Mouse (Mus musculus) embryo, embryonic 11 days (tissue): ENCODE results near the gene Olfr679.
"Not testable (repeated sequence)": the region's sequence is repeated elsewhere in the genome, so short reads cannot be mapped to it uniquely, and the experiment has no call there.

Experiments used
- DNase-seq: peaks from one replicate; pipeline ENCODE4 v3.0.0-alpha.2; 2015

Olfr679 gene

DNA sequence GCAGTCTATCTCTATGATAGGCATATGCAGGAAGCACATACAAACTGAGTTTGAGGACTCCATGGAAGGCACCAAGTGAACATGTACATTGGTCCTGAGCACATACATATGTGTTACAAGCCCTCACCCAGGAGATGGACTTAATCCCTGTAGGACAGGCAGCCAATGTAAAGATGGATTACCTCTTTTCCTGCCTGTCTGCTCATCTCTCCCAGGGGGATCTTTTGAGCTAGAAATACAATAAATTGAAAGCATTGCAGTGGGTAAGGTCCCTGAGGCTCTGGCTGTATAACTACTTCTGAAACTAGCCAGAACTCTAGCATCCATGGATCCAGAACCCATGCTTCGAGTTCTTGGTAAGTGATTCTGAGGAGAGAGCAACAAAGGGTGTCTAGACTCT lies at the start of gene Olfr679:
TSS of gene Olfr679 (plus strand) at position 301 of the 400 bp plus-strand sequence.
- no peak for DNase-seq

- no peak for DNase-seq
Measured at GRCm38 (mm10) chr7:105032398-105032797, 48.6 kb upstream of the Olfr679 start, which contains the start of gene Olfr676. Gene Olfr676 (plus strand): TSS chr7:105032698.

DNA sequence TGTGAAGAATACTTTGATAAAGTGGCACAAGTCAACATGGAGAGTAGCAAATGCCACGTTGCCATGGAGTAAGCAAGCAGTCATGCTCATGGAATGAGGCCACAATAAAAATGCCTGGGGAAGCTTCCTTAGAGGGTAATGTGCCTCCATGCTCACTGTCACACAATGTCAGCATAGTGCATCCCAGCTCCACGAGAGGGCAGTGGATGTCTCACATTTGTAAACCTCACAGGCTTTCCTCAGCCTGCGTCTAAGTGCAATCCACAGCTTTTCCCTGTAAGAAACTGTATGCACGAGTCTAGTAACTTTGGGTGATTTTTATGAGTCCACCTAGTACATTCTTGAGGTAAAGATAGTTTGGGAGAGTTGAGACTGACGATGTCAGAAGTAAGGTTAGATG lies 47.2 kb upstream of the Olfr679 start:
- DNase-seq: peak; percentile 2

GRCm38 (mm10) chr7:105058951-105059350 lies 22.1 kb upstream of the Olfr679 start:
- DNase-seq: peak; percentile 0

- DNase-seq: no peak
Measured at GRCm38 (mm10) chr7:105064175-105064574, 16.8 kb upstream of the Olfr679 start, which contains the start of gene Olfr678. Gene Olfr678 (plus strand): TSS chr7:105064475.

- DNase-seq: not testable (repeated sequence)
Measured at GRCm38 (mm10) chr7:105092717-105093116, 11.7 kb downstream of the Olfr679 start, which contains the start of gene Olfr680-ps1. Gene Olfr680-ps1 (minus strand): TSS chr7:105092817.

DNA sequence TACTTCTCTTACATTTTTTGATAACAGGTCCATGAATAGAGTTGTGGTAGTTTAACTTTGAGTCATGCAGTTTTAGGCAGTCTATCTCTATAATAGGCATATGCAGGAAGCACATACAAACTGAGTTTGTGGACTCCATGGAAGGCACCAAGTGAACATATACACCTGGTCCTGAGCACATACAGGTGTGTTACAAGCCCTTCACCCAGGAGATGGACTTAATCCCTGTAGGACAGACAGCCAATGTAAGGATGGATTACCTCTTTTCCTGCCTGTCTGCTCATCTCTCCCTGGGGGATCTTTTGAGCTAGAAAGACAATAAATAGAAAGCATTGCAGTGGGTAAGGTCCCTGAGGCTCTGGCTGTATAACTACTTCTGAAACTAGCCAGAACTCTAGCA lies 35.5 kb downstream of the Olfr679 start, which contains the start of gene Olfr681:
TSS of gene Olfr681 (plus strand) at position 301 of the 400 bp plus-strand sequence.
- DNase-seq: no peak
